Mouse (Mus musculus): Measurements from ENCODE around the gene Dtd1. TPM values are rescaled to one million over a fixed set of nuclear protein-coding genes. Genes with fewer than 3 reads are reported as not detected.

The Dtd1 gene
- polyA plus RNA-seq, 1 experiment from 2014 or later = 26.7 TPM

GRCm38 (mm10) chr2:144679394-144679793 is 79.7 kb downstream of the Dtd1 start:
- H3K36me3 ChIP-seq (ENCODE audit: control insufficient read depth, insufficient read depth, low read length) = no peaks in the 10 kb centered on the region
- H3K27me3 ChIP-seq (ENCODE audit: control insufficient read depth, insufficient read depth, low read length) = no peaks in the 10 kb centered on the region
- peaks cover 9% of the 10 kb centered on the region; the same call in 1 of the 2 replicates for H3K4me1 ChIP-seq (ENCODE audit: control insufficient read depth, insufficient read depth, low read length)
- H3K27ac ChIP-seq (ENCODE audit: low read depth, low read length) = no peak overlapping the region
- WGBS (ENCODE audit: insufficient replicate concordance) = 71% methylated on average over 3 of the region's 3 CpGs
- no peak for ATAC-seq (replicated peaks; ENCODE audit: insufficient number of reproducible peaks, low FRiP score, low TSS enrichment)
- no peaks in the 10 kb centered on the region for H3K9me3 ChIP-seq (replicated peaks; ENCODE audit: control insufficient read depth, low read length)
- H3K4me2 ChIP-seq = no peak overlapping the region
- H3K9ac ChIP-seq (ENCODE audit: low read depth, low read length) = no peak overlapping the region
- no peak overlapping the region for H3K4me3 ChIP-seq (ENCODE audit: low read depth, low read length)

- 79% methylated on average over 8 of the region's 8 CpGs for WGBS (ENCODE audit: insufficient replicate concordance)
- no peak for ATAC-seq (replicated peaks; ENCODE audit: insufficient number of reproducible peaks, low FRiP score, low TSS enrichment)
- H3K27ac ChIP-seq (ENCODE audit: low read depth, low read length) = no peak overlapping the region
- H3K9me3 ChIP-seq (replicated peaks; ENCODE audit: control insufficient read depth, low read length) = no peaks in the 10 kb centered on the region
- no peaks in the 10 kb centered on the region for H3K36me3 ChIP-seq (ENCODE audit: control insufficient read depth, insufficient read depth, low read length)
- no peak overlapping the region for H3K4me3 ChIP-seq (ENCODE audit: low read depth, low read length)
- H3K4me1 ChIP-seq (ENCODE audit: control insufficient read depth, insufficient read depth, low read length) = no peaks in the 10 kb centered on the region
- no peaks in the 10 kb centered on the region for H3K27me3 ChIP-seq (ENCODE audit: control insufficient read depth, insufficient read depth, low read length)
- no peak overlapping the region for H3K4me2 ChIP-seq
- H3K9ac ChIP-seq (ENCODE audit: low read depth, low read length) = no peak overlapping the region
Observed at GRCm38 (mm10) chr2:144692219-144692732, 92.6 kb downstream of the Dtd1 start.

GRCm38 (mm10) chr2:144692777-144693176 is 93.1 kb downstream of the Dtd1 start:
- WGBS (ENCODE audit: insufficient replicate concordance) = 88% methylated on average over 2 of the region's 2 CpGs
- no peaks in the 10 kb centered on the region for H3K9me3 ChIP-seq (replicated peaks; ENCODE audit: control insufficient read depth, low read length)
- no peak for ATAC-seq (replicated peaks; ENCODE audit: insufficient number of reproducible peaks, low FRiP score, low TSS enrichment)

GRCm38 (mm10) chr2:144694923-144695322 is 95.2 kb downstream of the Dtd1 start:
- no peak overlapping the region for H3K9ac ChIP-seq (ENCODE audit: low read depth, low read length)
- WGBS (ENCODE audit: insufficient replicate concordance) = 78% methylated on average over 2 of the region's 2 CpGs
- H3K4me1 ChIP-seq (ENCODE audit: control insufficient read depth, insufficient read depth, low read length) = no peaks in the 10 kb centered on the region
- ATAC-seq (replicated peaks; ENCODE audit: insufficient number of reproducible peaks, low FRiP score, low TSS enrichment) = no peak
- no peak overlapping the region for H3K4me2 ChIP-seq
- no peak overlapping the region for H3K4me3 ChIP-seq (ENCODE audit: low read depth, low read length)
- H3K36me3 ChIP-seq (ENCODE audit: control insufficient read depth, insufficient read depth, low read length) = no peaks in the 10 kb centered on the region
- no peaks in the 10 kb centered on the region for H3K9me3 ChIP-seq (replicated peaks; ENCODE audit: control insufficient read depth, low read length)
- no peaks in the 10 kb centered on the region for H3K27me3 ChIP-seq (ENCODE audit: control insufficient read depth, insufficient read depth, low read length)
- no peak overlapping the region for H3K27ac ChIP-seq (ENCODE audit: low read depth, low read length)

More at GRCm38 (mm10) chr2:144692777-144693176, 93.1 kb downstream of the Dtd1 start:
- no peaks in the 10 kb centered on the region for H3K27me3 ChIP-seq (ENCODE audit: control insufficient read depth, insufficient read depth, low read length)
- no peak overlapping the region for H3K4me2 ChIP-seq
- H3K4me1 ChIP-seq (ENCODE audit: control insufficient read depth, insufficient read depth, low read length) = no peaks in the 10 kb centered on the region
- H3K4me3 ChIP-seq (ENCODE audit: low read depth, low read length) = no peak overlapping the region
- no peak overlapping the region for H3K9ac ChIP-seq (ENCODE audit: low read depth, low read length)
- no peak overlapping the region for H3K27ac ChIP-seq (ENCODE audit: low read depth, low read length)
- no peaks in the 10 kb centered on the region for H3K36me3 ChIP-seq (ENCODE audit: control insufficient read depth, insufficient read depth, low read length)

- no peaks in the 10 kb centered on the region for H3K4me1 ChIP-seq (ENCODE audit: control insufficient read depth, insufficient read depth, low read length)
- H3K9me3 ChIP-seq (replicated peaks; ENCODE audit: control insufficient read depth, low read length) = no peaks in the 10 kb centered on the region
- no peak overlapping the region for H3K4me3 ChIP-seq (ENCODE audit: low read depth, low read length)
- H3K27me3 ChIP-seq (ENCODE audit: control insufficient read depth, insufficient read depth, low read length) = no peaks in the 10 kb centered on the region
- H3K27ac ChIP-seq (ENCODE audit: low read depth, low read length) = no peak overlapping the region
- ATAC-seq (replicated peaks; ENCODE audit: insufficient number of reproducible peaks, low FRiP score, low TSS enrichment) = no peak
- WGBS (ENCODE audit: insufficient replicate concordance) = 89% methylated on average over 12 of the region's 12 CpGs
- no peaks in the 10 kb centered on the region for H3K36me3 ChIP-seq (ENCODE audit: control insufficient read depth, insufficient read depth, low read length)
- H3K9ac ChIP-seq (ENCODE audit: low read depth, low read length) = no peak overlapping the region
- H3K4me2 ChIP-seq = no peak overlapping the region
Observed at GRCm38 (mm10) chr2:144698046-144698445, 98.3 kb downstream of the Dtd1 start.

GRCm38 (mm10) chr2:144700608-144701007 is 100.9 kb downstream of the Dtd1 start:
- no peaks in the 10 kb centered on the region for H3K36me3 ChIP-seq (ENCODE audit: control insufficient read depth, insufficient read depth, low read length)
- H3K9ac ChIP-seq (ENCODE audit: low read depth, low read length) = no peak overlapping the region
- no peak overlapping the region for H3K4me3 ChIP-seq (ENCODE audit: low read depth, low read length)
- no peaks in the 10 kb centered on the region for H3K9me3 ChIP-seq (replicated peaks; ENCODE audit: control insufficient read depth, low read length)
- H3K27me3 ChIP-seq (ENCODE audit: control insufficient read depth, insufficient read depth, low read length) = no peaks in the 10 kb centered on the region
- no peaks in the 10 kb centered on the region for H3K4me1 ChIP-seq (ENCODE audit: control insufficient read depth, insufficient read depth, low read length)
- H3K4me2 ChIP-seq = no peak overlapping the region
- H3K27ac ChIP-seq (ENCODE audit: low read depth, low read length) = no peak overlapping the region
- ATAC-seq (replicated peaks; ENCODE audit: insufficient number of reproducible peaks, low FRiP score, low TSS enrichment) = no peak
- WGBS (ENCODE audit: insufficient replicate concordance) = 81% methylated on average over 11 of the region's 11 CpGs

GRCm38 (mm10) chr2:144701415-144702149 is 101.9 kb downstream of the Dtd1 start:
- WGBS (ENCODE audit: insufficient replicate concordance) = 84% methylated on average over 3 of the region's 3 CpGs
- H3K4me3 ChIP-seq (ENCODE audit: low read depth, low read length) = no peak overlapping the region
- H3K4me2 ChIP-seq = no peak overlapping the region
- H3K36me3 ChIP-seq (ENCODE audit: control insufficient read depth, insufficient read depth, low read length) = no peaks in the 10 kb centered on the region
- no peak overlapping the region for H3K27ac ChIP-seq (ENCODE audit: low read depth, low read length)
- no peaks in the 10 kb centered on the region for H3K4me1 ChIP-seq (ENCODE audit: control insufficient read depth, insufficient read depth, low read length)
- no peak for ATAC-seq (replicated peaks; ENCODE audit: insufficient number of reproducible peaks, low FRiP score, low TSS enrichment)
- no peaks in the 10 kb centered on the region for H3K27me3 ChIP-seq (ENCODE audit: control insufficient read depth, insufficient read depth, low read length)
- no peaks in the 10 kb centered on the region for H3K9me3 ChIP-seq (replicated peaks; ENCODE audit: control insufficient read depth, low read length)
- no peak overlapping the region for H3K9ac ChIP-seq (ENCODE audit: low read depth, low read length)

- Histone ChIP-seq H3K4me1 (ENCODE audit: control insufficient read depth, insufficient read depth, low read length) (no peaks in the 10 kb centered on the region), H3K9me3 (replicated peaks; ENCODE audit: control insufficient read depth, low read length) (no peaks in the 10 kb centered on the region), H3K4me2 (no peak overlapping the region), H3K27me3 (ENCODE audit: control insufficient read depth, insufficient read depth, low read length) (no peaks in the 10 kb centered on the region), H3K4me3 (ENCODE audit: low read depth, low read length) (no peak overlapping the region), H3K9ac (ENCODE audit: low read depth, low read length) (no peak overlapping the region), H3K36me3 (ENCODE audit: control insufficient read depth, insufficient read depth, low read length) (no peaks in the 10 kb centered on the region), H3K27ac (ENCODE audit: low read depth, low read length) (no peak overlapping the region)
- 65% methylated on average over 1 of the region's 1 CpGs for WGBS (ENCODE audit: insufficient replicate concordance)
- no peak for ATAC-seq (replicated peaks; ENCODE audit: insufficient number of reproducible peaks, low FRiP score, low TSS enrichment)
Observed at GRCm38 (mm10) chr2:144709285-144709684, 109.6 kb downstream of the Dtd1 start.

GRCm38 (mm10) chr2:144709704-144710103 is 110.0 kb downstream of the Dtd1 start:
- Histone ChIP-seq H3K4me2 (no peak overlapping the region), H3K4me1 (ENCODE audit: control insufficient read depth, insufficient read depth, low read length) (no peaks in the 10 kb centered on the region), H3K27ac (ENCODE audit: low read depth, low read length) (no peak overlapping the region), H3K27me3 (ENCODE audit: control insufficient read depth, insufficient read depth, low read length) (no peaks in the 10 kb centered on the region), H3K9me3 (replicated peaks; ENCODE audit: control insufficient read depth, low read length) (no peaks in the 10 kb centered on the region), H3K36me3 (ENCODE audit: control insufficient read depth, insufficient read depth, low read length) (no peaks in the 10 kb centered on the region), H3K9ac (ENCODE audit: low read depth, low read length) (no peak overlapping the region), H3K4me3 (ENCODE audit: low read depth, low read length) (no peak overlapping the region)
- no peak for ATAC-seq (replicated peaks; ENCODE audit: insufficient number of reproducible peaks, low FRiP score, low TSS enrichment)
- WGBS (ENCODE audit: insufficient replicate concordance) = 63% methylated on average over 2 of the region's 2 CpGs
